Mouse (Mus musculus) liver, adult (tissue): ENCODE measurements around the gene Amfr.

Source experiments
- GATA4 ChIP-seq: IDR thresholded peaks from 2 replicates; pipeline ENCODE4 v1.6.1; 2014; ENCODE audit warnings: mild to moderate bottlenecking, low read length; ENCODE audit not compliant: insufficient replicate concordance

The Amfr gene

GRCm38 (mm10) chr8:93960909-93961308 lies 51.7 kb downstream of the Amfr start:
- no peak for TF ChIP-seq GATA4

GRCm38 (mm10) chr8:93958402-93958801 lies 54.2 kb downstream of the Amfr start:
- TF ChIP-seq GATA4 = no peak

GRCm38 (mm10) chr8:93952511-93952910 lies 60.1 kb downstream of the Amfr start:
- no peak for TF ChIP-seq GATA4

GRCm38 (mm10) chr8:93950133-93950532 lies 62.5 kb downstream of the Amfr start:
- no peak for TF ChIP-seq GATA4

- TF ChIP-seq GATA4 = no peak
These were observed 66.2 kb downstream of the Amfr start for GRCm38 (mm10) chr8:93946397-93946796.

- no peak for TF ChIP-seq GATA4
These were observed 66.9 kb downstream of the Amfr start for GRCm38 (mm10) chr8:93945781-93946180.

- no peak for TF ChIP-seq GATA4
These were observed 71.0 kb downstream of the Amfr start for GRCm38 (mm10) chr8:93941636-93942054.

- TF ChIP-seq GATA4 = no peak
These were observed 71.9 kb downstream of the Amfr start for GRCm38 (mm10) chr8:93940542-93941423.

GRCm38 (mm10) chr8:93938193-93938592 lies 74.4 kb downstream of the Amfr start:
- no peak for TF ChIP-seq GATA4

- no peak for TF ChIP-seq GATA4
These were observed 79.4 kb downstream of the Amfr start for GRCm38 (mm10) chr8:93933288-93933687.

- TF ChIP-seq GATA4 = no peak
These were observed 79.8 kb downstream of the Amfr start for GRCm38 (mm10) chr8:93932873-93933272.

GRCm38 (mm10) chr8:93931336-93931735 lies 81.3 kb downstream of the Amfr start:
- no peak for TF ChIP-seq GATA4

GRCm38 (mm10) chr8:93929233-93929632 lies 83.4 kb downstream of the Amfr start:
- no peak for TF ChIP-seq GATA4

- no peak for TF ChIP-seq GATA4
These were observed 87.1 kb downstream of the Amfr start for GRCm38 (mm10) chr8:93925513-93925912.

- no peak for TF ChIP-seq GATA4
These were observed 88.7 kb downstream of the Amfr start for GRCm38 (mm10) chr8:93923897-93924334.
